Mouse (Mus musculus) kidney, postnatal 10 days (tissue): ENCODE measurements around the gene Nubpl.

Experiments
- DNase-seq: peaks from one replicate; pipeline ENCODE4 v3.0.0; 2021; ENCODE audit warnings: mixed read lengths

Nubpl gene

DNA sequence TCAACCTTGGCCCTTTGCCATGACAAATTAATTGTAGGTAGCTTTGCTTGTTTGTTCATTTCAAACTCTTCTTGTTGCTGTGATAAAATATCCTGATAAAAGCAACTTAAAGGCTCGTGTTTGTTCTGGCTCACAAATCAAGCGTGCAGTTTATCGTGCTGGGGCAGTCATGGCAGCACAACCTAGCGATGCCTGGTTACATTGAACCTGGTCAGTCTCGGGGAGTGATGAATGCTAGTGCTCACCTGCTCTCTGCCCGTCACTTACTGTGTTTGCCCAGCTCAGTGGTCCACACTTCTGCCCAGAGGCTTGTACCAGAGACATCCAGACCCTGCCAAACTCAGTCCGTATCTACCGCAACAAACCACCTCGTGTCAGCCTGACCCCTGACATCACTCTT, 149.9 kb downstream of the Nubpl start:
- DNase-seq, result no peak

DNA sequence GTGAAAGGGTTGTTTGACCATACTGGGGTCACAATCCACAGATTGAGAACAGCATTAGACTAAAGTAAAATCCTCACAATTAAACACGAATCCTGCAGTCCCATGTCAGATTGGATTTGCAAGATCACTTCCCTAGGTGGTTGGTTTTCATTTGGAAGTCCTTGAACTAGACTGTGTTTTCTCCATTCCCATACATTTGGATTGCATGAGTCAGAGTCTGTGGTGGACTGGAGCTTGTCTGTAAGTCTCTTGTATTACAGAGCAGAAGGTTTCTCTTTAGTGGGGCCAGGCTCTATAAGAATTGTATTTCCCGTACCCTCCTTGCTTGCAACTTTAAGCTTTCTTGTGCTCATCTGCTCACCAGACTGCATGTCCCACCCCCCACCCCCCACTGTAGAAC, 151.0 kb downstream of the Nubpl start:
- no peak for DNase-seq

DNA sequence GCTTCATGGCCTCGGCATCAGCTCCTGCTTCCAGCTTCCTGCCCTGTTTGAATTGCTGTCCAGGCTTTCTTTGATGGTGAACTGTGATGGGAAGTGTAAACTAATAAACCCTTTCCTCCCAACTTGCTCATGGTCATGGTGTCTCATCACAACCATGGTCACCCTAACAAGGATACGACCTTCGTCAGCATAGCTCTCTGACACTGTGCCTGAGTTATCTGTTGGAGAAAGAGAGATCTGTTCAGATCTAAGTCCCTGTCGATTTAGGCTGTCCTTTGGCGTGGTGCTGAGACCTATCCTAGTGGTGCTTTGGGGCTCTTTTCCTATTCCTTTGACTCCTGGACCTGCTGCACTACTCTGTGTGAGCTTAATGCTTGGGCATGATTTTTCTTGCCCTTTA, 156.6 kb downstream of the Nubpl start:
- DNase-seq, result no peak

DNA sequence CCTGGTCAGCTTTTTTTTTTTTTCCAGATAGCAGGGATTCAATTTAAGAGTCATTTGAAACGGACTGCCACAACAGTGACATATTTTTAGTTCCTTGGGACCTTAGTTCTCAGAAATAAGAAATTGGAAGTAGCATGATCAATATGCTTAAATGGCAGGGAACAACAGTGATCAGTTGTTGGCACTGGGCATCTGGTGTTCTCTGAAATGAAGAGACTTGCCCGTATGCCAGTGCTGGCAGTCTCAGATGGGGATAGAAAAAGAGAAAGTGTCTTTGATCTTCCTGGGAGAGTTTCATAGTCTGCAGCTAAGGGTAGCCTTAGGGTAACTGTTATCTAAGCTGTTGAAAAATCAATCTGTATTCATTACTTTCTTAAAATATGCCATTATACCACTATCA, 170.6 kb downstream of the Nubpl start:
- DNase-seq, result no peak

DNA sequence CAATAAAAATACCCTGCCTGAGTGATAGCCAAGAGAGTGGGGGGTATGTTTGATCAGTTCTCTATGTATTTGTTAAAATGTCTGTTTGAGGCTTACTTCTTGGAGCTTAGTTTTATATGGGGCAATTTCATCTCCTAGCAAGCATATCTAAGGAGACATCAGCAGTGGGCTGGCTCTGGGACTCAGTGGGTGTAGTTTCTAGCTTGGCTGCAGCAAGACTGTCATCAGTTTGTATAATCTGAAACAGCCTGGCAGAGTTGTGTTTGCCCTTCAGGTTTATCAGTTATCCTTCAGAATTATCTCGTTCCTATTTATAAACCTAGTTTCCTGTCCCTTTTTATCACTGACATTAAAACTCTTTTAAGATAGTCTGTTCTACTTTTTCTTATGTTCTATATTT, 175.3 kb downstream of the Nubpl start:
- DNase-seq, result no peak

DNA sequence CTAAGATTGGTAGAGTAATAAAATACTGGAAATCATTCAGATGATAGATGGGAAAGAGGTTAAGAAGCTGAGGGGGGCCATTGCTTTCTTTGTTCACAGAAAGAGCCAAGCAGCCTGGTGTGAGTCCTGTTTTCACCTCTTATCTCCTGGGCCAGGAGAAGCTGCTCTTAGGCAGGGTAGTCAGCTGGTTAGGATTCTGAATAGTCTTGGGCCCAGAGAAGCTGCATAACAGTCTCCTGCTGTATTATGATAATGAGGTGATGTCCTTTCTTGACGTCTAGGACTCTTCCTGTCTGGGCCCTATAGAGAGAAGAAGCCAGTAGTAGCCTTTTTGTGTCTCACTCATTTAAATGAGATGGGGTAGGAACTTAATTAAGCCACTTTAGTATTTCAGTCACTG, 178.8 kb downstream of the Nubpl start:
- no peak for DNase-seq

DNA sequence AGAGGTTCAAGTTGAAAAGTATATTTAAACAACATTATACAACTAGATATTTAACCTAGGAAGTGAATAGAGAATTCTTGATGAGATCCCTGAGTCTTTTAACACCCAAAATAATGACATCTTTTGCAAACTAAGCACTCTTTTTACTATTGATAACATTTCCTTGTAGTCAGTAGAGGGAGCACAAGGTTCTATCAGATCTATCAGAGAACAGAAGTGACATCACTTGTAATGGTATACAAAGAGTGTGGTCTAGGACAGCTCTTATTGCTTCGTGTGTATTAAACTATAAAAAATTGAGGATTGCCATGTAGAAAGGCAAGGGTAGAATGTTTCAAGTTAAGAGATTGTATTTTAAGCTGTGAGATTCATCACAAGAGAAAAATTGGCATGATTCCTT, 183.7 kb downstream of the Nubpl start:
- no peak for DNase-seq

DNA sequence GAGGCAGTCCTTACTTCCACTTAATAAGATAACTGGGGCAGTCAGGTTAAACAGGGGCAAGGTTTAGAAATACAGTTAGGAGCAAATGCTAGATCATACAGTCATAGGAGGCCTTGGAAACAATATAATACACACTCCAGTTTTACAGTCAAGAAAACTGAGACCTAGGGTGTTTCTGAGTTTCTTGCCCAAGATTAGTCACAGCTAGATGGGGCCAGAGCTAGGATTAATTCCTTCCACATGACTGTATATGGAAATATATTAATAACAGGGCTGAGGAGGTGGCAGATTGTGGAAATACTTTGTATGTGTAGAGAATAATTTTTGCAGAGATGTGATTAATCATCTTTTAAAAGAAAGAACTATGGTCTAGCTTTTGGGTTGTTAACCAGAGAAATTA, 186.9 kb downstream of the Nubpl start:
- no peak for DNase-seq

DNA sequence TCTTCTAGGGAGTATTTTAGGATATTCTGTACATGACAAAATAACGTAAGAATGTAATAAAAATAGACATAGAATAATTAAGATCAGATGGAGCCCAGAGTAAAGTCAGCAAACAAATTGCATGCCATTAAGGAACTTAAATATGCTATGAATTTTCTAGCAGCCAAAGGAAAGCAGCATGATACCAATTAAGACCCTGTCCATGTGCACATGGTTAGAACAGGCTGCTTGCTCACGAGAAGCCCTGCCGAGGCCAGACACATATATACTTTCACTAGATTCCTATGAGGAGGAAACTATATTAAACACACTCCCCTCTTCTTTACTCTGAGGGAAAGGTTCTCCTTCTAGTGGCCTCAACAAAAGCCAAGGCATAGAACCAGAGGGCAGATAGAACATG, 189.3 kb downstream of the Nubpl start:
- no peak for DNase-seq

DNA sequence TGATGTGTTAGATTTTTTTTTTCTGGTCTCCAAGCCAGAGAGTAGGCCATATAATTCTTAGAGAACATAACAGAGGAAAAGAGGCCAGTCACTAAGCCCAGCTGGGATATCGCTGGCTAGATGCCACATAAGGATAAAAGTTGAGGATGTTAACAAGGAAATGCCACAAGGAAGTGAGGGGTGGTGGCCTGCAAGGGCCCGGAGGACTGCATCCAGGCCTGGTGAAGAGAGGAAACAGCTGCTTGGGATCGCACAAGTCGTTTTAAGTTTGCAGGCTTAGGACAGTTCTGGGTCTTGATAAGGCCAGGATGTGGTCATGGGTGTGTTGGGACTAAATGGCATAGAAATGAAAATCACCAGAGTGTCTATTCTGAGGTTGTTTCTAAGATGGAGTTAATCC, 191.0 kb downstream of the Nubpl start:
- peak; percentile 87 for DNase-seq

DNA sequence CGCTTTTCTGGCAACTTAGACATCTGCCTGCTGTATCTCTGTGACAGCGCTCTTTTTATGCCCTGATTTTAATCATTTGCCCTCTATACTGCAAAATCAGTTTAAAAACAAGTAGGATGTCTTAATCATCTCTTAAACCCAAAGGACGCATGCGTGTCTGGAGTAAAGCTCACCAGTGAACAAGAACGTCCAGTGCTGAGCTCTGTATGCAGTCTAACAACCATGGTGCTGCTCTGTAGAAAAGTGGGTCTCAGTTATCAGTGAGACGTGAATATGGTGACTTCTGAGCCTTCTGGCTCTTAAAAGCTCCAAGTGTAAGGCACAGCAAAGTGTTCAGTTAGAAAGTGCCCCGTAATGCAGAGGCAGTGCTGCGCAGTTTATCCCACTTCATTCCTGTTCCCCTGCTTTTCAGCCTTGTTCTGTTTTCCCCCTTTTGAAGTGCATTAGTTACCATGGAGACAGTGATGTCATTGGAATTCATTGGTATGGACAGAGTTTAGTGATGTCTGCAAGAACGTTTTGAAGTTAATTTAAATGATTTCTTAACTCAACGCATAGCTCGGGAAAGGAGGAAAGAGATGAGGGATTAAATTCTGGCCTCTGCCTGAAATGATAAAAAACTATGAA, 191.5 kb downstream of the Nubpl start:
- no peak for DNase-seq

DNA sequence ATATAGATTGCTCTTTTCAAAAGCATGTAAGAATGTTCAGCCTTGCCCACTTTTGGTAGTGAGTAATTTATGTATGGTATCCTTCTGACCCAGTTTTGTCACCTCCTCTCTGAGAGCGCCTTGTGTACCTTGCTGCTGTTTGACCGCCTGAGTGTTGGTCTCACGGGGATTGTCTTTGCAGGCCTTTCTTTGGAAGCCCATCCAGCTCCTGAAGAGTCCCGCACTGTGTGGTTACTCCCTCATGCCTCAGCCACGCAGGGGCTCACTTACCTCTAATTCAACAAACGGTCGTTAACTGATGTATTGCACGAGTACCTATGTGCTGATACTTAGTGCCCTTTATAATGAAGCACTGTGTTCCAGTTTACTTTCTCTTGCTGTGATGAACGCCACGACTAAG, 192.1 kb downstream of the Nubpl start:
- no peak for DNase-seq

DNA sequence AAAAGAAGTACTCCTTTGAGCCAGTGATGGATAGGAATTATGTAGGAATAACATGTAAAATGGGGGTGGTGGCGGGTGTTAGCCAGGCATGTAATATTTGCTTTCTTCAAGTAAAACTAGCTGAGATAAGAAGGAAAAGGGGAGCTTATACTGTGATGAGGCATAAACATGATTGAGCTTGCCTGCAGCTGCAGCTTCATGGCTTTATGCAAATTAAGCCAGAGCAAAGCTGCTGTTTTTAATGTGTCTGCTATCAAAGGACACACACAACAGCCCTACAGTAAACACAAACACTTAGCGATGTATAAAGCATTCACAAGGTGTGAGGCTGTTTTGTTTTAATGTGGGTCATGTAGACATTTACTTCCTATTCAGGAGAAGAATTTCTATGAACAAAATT, 196.4 kb downstream of the Nubpl start:
- no peak for DNase-seq

DNA sequence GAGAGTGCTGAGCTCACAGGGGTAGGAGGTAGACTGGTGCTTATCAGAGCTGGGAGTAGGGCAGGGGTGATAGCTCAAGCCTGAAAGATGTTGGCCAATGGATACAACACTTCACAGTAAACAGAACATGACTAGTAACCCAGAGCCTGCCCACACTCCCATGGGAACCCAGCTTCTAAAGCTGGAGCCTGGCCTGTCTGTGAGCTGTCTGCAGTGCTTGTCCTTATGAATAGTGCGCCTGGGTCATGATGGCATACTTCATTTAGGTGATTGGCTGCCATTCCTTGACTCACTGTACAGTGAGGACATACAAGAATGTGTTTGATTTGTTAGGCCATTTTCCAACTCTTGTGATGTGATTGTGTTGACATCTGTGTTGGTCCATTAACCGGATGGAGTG, 200.5 kb downstream of the Nubpl start:
- no peak for DNase-seq

DNA sequence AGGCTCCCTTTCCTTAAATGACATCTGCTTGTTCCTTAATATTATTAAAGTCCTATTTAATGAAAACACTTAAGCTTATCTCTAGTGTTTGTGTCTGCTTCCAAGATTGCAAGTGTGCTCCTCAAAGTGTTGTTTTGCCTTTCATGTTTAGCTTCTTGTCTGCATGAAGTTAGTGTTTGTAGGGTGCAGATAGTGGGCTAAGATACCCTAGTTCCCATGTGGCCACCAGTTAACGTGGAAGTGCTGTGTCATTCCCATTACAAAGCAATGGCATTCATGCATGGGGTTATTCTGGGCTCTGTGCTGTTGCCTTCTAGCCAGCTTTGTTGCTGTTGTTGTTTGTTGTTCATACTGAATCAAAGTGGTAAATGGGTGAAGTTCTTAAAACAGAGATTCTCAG, 201.1 kb downstream of the Nubpl start:
- no peak for DNase-seq

DNA sequence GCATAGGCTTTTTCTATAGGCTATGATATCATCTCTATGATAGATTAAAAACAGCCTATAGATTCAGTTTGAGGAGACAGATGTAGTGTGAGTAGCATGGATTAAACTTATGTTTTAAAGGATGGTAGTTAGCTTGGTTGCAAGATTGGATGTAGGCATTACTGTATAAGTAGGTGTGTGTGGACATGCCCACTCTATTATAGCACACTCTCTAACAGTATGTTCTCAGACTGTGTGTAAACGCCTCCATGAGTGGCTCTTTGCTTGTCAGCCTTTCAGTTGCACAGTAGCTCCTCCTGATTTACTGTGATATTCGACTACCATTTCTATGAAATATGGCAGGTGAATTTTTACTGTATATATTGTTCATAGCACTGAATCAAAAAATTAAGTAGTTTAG, 205.4 kb downstream of the Nubpl start:
- no peak for DNase-seq

DNA sequence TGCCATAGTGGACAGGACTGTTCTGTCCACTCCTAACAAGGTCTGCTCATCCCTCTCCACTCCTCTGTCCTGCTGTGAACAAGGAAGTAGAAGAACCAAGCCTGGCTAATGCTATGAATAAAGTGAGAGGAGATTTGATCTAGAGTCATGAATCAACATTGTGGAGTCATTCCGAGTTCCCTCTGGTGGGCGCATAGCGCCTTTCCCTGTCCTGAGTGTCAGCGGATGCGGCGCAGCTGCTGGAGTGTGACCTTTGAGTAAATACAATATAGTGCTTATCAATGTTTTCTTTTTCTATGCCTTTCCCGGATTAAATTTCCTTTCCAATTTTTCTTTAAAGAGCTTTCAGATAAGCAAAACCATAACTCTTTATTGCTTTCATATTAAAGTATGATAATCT, 208.8 kb downstream of the Nubpl start:
- peak; percentile 35 for DNase-seq

DNA sequence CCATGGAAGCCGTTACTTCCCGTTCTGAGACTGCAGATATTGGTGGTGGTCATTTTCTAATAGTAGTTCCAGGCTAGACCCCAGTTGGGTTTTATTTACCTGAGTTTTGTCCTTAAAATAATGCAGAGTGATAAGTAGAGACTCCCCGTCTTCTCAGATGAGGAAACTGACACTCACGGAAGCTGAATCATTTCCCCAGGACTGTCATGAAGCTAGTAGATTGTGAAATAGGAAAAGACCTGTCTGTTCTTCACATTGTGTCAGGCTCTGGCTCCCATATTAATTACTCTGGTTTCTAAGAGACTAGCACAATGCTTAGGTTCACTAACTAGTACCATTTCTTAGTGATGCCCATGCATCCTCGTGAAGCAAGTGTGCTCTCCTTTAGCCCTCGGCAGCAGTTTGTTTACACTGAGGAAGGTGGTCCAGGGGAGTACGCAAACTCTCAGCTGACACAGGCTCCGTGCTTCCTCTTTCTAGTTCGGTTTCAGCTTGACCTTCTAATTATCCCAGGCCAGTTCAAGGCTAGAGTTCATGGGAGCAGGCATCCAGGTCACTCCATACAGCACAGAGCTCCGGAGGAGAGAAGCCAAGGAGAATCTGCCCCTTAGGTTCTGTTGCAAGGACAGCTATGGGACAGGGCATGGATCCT, 209.9 kb downstream of the Nubpl start:
- DNase-seq, result no peak

DNA sequence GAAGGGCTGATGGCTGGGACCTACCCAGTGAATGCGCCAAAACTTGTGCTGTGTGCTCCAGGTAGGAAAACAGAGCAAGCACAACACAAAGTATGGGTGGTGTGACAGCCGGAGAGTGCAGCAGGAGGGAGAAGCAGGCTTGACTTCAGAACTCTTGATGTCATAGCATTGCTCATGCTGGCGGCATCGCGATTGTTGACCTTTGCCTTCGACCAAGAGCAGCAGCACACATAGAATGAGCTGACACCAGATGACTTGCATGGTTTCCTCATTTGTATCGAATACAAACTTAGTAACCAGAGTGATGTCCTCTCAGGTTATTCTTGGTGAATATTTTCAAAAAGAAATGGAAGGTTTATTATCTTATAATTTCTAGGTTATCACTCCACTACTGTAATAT, 211.1 kb downstream of the Nubpl start:
- DNase-seq, result no peak

DNA sequence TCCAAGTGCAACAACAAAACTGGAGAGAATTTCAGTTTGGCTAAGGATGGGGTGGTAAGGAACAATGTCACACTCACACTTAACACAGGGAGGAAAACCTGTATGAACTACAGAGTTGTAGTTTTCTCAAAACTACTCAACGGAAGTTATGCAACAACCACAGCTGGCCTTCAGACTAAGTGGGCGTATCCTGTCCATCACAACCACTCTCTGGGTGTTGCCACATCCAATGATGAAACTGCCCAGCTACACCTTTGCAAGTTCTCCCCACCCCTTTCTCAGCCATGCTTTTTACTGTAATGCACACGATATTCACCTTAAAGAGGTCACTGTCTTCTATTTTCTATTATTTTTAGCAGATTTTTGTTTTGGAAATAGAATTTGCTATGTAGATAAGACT, 217.3 kb downstream of the Nubpl start:
- DNase-seq, result no peak

DNA sequence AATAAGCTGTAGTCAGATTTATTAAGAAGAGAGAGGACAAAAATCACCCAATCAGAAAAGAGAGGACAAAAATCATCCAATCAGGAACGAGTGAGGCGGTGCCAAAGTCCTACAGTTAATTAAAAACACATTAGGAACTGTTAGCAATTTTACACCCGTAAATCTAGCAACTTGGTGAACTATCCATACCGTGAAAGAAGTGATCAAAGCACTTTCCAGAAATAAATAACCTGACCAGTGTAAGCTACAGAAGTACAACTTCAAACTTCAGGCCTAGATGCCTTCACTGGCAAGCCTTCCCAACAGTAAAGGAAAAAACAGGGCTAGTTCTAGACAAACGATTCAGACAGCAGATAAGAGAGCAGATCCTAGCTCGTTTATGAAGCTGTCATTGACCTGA, 220.1 kb downstream of the Nubpl start:
- no peak for DNase-seq

DNA sequence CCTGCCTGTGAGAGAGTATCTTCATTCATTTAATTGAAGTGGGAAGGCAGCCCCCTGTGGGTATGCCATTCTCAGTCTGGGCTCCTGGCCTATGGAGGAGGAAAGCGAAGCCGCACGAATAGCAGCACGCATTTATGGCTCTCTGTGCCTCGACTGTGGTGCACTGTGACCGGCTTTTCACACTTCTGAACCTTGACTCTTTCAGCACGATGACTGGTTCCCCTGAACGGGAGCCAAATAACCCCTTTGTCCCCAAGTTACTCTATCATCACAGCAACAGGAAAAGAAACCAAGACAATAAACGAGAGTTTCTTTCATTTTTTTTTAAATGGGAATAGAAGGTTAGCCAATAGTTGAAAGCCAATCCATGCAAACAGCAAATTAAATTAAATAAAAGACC, 220.9 kb downstream of the Nubpl start:
- DNase-seq, result peak; percentile 23

DNA sequence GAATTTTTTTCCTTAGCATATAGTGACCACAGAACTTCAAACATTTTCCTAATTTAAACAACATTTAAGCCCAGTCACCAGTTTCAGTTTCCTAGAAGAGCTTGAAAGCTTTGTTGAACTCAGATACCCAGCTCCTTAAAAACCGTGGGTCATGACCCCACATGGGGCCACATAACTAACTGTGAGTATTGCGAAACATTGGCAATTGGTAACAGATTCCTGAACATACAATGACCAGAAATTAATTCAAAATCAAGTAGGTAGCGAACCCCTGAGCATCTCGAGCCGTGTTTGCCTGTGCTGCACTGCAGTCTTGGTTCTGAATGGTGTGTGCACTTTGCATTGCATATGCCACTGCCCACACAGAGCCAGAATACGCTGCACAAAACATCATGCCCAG, 221.6 kb downstream of the Nubpl start:
- DNase-seq, result no peak

DNA sequence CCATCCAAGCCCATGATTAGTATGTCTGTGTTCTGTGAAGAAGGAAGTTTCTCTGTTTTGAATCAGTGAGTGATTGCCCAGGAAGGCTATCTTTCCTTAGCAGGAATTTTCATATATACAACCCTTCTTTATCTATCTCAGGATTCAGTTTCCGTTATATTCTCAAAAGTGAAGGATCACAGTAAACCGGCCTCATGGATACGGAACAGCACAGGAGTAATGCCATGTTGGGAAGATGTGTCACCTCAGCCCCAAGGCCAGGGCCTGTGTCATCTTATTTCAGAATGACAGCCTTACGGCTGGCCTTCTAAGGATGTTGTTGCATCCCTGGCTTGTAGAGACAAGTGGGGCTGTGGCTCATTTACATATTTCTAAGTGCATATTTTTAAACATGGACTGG, 231.0 kb downstream of the Nubpl start:
- no peak for DNase-seq

DNA sequence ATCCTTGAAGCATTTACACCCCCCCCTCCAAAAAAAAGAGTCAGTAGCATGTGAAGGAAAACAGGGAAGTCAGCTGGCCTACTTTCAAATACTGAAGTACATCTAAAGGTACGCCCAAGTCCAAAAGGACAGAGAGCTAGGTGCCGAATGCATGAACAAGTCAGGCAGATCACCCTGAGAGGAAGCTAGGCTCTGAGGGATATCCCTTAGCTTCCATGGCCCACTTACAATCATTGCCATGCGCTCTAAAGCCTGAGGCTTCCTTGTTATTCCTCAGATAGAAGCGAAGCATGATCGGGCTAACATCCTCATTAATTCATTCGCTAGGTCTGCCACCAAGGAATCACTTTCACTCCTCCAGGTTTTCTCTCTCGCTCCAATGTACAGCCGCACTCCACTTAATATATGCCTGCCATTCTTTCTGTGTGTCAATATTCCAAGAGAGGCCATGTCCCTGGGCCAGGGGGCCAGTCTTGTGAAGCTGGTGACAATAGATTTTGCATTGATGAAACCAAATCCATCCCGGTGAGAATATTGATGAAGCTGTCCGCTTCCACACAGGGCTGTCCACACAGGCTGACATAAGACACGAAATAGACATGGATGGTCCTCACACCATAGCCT, 237.7 kb downstream of the Nubpl start:
- no peak for DNase-seq
